Mouse (Mus musculus) frontal cortex, postnatal 14 days (tissue): ENCODE measurements around the gene Mlxip.

Experiments used
- DNase-seq, 2 experiments: peaks; one replicate each; pipeline ENCODE4 v3.0.0; 2022; ENCODE audit warnings: low spot score in 2 of 2

The Mlxip gene

DNA sequence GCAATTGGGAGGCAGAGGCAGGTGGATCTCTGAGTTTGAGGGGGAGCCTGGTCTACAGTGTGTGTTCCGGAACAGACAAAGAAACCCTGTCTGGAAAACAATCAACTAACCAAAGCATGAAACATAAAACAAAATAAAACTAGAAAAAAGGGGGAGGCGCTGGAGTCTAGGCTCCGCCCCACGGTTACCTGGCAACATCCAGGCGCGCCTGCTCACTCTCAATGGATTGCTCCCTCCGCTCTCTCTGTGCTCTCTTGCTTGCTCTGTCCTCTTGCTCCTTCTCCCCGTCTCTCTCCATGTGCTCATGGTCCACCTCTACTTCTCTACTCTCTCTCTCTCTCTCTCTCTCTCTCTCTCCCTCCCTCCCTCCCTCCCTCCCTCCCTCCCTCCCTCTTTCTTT is 11.9 kb upstream of the Mlxip start:
- DNase-seq, result no peak

DNA sequence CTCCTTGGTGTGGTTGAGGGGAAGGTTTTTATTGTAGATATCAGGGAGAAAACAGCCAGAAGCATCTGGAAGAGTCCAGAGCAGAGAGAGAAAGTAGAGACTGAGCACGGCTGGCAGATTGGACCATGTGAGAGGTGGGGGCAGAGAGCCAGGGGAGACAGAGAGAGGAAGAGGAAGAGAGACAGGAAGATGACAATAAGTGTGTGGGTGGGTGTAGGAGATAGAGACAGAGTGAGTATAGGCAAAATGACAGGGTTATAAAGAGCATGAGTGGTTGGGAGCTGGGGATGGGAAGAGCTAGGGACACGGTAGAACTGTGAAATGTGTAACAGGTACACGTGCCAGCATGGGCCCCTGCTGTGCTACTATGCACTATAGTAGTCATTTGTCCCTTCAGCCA is 6.1 kb upstream of the Mlxip start:
- DNase-seq, result no peak

DNA sequence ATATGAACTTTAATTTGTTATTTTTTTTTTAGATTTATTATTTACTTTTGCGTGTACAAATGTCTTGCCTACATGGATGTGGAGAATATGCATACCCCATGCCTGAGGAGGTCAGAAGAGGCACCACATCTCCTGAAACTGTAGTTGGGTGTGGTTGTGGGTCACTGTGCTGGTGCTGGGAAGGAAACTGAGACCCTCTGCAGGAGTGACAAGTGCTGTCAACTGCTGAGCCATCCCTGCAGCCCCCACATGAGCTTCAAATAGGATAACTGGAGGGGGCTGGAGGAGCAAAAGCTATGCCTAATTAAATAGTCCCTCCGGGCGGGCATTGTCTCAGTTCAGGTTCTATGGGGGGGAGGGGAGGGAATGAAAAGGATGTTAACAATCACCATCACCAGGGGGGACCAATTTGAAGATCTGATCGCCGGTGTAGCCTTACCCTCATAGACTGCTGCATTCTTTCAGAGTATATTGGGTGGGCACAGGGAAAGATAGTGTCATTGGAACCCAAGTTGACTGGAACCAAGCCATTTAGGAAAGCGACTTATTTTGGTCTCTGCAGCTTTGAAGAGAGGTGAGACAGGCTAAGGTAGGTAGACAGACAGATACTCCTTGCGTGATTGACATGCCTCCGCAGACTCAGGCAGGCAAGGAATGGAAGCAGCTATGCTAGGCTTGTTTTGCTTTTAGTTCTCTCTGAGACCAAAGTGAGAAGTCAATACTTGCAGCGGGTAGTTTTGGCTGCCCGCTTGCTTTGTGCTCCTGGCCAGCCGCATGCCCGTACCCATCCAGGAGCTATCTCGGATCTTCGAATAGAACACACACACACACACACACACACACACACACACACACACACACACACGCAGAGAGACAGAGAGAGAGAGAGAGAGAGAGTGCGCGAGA is 3.8 kb upstream of the Mlxip start:
- DNase-seq, result no peak

DNA sequence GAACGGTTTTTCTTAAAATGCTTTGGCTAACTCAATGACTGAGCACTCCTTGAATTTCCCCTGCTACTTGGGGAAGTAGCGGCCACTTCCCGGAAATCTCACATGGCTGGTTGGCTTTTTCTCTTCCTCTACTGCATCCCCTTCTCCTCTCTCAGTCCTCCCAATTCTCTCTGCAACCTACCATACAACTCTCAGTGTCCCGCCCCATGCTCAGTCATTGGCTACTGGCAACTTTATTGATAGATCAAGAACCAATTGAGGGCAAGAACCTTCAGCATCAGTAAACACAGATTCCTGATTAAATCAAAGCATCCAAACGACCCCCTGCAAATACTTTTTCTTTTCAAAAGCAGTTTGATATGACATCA is 3.2 kb upstream of the Mlxip start:
- DNase-seq, result no peak

DNA sequence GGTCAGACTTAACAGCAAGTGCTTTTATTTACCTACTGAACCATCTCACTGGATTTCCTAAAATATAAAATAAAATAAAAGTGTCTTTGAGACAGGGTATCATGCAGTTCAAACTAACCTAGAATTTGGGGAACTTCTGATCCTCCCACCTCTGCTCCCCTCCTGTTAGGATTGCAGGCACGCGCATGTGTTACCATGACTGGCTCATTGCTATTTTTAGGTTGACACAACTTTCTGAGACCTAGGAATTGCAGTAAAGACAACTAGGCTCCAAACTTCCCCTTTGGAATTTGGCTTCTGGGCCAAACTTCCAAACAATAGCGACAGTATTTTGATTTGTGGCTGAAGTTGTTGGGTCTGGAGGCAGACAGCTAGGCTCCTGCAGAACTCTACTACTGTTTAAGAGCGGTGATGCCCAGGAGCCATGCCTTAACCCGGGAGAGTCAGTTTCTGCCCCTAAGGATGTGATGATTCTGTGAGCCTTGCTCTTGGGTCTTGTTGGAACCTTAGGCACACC is 754 bp upstream of the Mlxip start:
- no peak for DNase-seq

DNA sequence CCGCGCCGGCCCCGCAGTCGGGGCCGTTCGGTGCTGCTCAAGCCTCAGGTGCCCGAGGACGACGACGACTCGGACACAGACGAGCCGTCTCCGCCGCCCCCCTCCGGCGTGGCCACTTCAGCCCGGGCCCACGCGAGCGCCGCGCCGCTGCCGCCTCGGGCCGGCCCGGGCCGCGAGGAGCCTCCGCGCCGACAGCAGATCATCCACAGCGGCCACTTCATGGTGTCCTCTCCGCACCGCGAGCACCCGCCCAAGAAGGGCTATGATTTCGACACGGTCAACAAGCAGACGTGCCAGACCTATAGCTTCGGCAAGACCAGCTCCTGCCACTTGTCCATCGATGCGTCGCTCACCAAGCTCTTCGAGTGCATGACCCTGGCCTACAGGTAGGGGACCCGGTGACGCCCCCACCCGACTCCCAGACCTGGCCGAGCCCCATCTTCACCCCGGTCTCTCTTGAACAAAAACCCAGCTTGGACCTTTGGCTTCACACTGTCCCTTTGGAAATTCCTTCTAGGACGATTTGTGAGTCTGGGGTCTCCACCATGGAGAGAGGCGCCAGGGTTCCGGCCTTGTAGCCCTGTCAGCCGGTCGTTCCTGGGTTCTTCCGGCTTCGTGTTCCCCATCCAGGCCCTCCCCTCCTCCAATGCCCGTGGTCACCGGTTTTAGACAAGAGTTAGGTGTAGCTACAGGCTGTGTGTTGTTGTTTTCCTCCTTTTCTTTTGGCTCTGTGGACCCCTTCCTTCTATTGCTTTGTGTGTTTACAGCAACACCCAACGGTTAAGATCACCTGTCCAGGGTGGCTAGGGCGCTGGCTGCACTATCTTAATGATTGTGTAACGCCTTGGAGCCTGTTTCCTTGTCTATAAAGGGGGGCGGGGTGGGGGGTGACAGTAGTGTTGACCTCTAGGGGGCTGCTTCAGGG is 621 bp downstream of the Mlxip start:
- no peak for DNase-seq

DNA sequence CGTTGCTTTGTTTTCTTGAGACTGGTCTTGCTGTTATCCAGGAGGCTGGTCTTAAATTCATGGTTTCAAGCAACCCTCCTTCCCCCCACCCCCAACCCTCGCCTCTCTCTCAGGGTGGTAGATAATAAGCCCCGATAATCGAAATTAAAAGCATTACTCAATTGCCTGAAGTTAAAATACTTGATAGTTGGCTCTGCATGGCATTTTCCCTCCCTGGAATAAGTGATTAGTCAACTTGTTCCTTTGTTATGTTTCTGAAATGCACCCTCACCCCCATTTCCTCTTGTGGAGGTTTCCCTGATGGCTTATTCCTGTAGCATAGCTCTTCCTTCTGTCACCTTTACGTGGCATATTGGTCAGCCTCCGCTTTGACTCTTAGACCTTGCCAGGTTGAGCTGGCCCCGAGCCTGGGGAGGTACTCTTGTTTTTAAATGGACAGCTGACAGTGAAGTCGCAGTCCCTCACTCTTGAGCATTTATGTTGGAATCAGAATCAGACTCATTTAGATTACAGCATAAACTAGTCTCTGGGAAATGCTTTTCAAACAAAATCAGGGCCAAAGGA is 2.4 kb downstream of the Mlxip start:
- no peak for DNase-seq

DNA sequence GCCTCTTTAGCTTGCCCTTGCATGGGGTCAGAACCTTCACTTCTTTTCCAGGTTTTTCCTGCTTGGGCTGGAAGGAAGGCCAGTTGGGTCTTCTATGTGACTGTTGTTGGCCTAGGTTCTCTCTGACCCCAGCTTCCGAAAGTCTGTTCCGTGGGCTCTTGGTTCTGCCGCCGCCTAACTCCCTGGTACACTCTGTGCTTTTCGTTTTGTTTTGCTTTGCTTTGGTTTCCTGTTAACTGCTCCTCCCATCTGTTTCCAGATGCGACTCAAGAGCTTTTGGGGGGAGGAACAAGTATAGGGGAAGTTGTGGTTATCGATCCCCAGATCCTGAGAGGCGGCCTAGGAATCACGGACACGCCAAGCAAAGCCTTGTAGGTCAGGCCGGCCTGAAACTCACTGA is 3.2 kb downstream of the Mlxip start:
- no peak for DNase-seq

DNA sequence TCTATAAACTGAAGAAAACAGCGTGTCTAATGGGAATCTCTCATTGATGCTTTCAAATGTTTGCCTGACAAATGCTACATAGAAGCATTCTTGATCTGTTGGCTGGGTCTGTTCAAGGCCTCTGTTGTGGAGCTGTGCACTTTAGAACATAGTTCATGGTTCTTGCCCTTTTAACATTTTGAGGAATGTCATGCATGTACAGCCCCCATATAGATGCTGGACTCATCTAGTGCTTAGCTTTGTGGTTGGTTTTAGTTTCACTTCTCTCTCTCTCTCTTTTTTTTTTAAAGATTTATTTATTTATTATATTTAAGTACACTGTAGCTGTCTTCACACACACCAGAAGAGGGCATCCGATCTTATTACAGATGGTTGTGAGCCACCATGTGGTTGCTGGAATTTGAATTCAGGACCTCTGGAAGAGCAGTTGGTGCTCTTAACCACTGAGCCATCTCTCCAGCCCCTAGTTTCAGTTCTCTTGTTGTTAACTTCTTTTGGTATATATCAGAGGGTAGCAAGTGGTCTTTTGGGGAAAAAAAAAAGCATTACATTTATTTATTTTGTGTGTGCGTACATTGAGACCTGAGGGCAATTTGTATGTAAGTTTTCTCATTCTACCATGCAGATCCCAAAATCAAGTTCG is 4.4 kb downstream of the Mlxip start:
- no peak for DNase-seq

DNA sequence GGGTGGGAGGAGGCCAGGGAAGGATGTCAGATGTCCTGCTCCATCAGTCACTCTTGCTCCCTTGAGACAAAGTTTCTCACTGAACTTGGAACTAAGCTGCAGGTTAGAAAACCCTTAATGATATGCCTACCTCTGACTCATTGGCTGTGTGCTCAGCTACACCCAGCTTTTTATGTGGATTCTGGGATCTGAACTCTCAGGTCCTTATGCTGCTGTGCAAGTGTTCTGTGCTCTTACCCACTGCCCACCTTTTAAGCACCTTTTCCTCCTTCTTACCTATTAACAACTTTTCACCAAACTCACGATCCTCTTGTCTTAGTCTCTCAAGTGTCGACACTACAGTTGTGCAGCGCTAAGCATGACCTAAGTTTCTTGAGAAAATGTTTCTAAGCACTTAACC is 9.9 kb downstream of the Mlxip start:
- DNase-seq, result no peak

DNA sequence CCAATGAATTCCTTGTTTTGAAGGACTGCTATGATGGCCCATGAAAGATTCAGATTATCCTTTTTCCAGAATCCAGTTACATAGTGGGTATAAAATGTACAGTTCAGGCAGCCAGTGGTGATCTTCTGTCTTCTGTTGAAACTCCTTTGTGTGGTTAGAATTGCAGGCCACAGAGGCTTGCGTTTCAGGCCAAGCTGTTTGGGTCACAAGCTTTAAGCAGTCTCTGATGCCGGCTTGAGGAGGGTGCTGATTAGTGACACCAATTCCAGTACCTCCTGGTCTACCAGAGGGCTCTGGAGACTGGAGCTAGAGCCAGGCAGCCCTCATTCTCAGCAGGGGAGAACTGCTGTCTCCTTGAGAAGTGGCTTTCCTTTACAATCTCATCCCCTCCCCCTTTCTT is 12.4 kb downstream of the Mlxip start:
- no peak for DNase-seq

DNA sequence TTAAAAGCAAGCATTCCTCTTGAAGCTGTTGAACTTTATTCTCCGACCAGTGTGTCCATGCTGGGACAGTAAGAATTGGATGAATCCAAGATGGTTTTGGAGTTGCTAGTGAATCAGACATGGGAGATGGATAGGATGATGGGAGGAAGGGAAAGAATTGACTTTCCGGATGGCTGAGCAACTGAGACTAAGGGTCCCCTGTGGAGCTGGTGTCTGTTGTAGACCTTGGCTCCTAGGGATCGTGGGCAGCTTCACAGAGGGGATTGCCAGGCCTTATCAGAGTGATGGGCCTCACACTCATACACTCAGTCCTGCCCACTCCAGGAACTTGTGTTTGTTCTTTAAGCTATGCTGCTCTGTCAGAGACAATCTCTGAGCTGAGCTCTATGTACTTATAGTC is 13.6 kb downstream of the Mlxip start:
- no peak for DNase-seq

DNA sequence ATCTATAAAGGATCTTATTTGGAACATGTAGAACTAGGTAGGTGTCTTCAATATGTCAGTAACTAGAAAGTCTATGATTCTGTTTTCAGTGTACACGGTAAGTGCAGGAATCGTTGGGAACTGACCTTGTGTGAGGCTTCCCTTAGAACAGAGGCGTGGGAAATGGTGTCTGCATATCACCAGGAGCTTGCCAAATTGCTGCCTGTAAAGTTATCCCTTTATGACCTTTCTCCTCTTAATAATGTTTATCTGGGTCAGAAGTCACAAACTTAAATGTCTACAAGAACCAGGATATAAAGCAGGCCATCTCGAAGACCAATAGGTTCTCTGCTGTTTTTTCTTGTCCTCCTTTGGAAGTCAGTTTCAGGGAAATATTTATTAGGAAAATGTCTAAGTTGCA is 17.6 kb downstream of the Mlxip start:
- no peak for DNase-seq

DNA sequence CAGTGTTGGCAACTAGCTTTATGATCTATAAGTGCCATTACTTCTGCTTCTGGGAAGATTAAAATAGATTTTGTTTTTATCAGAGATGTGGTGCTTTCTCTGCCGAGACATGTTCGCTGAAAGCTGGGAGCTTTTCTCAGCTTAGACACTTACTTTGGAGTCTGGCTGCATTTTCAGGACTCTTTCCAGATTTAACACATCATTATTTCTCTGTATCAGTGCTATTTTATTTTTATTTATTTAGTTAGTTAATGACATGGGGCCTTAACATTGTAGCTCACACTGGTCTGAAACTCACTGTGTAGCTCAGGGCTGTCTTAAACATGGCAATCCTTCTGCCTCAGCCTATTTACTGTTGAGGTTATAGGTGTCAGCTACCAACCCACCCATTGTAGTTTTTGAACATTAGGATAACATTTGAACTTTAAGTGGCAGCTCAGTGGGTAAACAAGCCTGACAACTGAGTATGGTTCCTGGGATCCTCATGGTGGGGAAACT is 19.3 kb downstream of the Mlxip start:
- DNase-seq, result no peak

DNA sequence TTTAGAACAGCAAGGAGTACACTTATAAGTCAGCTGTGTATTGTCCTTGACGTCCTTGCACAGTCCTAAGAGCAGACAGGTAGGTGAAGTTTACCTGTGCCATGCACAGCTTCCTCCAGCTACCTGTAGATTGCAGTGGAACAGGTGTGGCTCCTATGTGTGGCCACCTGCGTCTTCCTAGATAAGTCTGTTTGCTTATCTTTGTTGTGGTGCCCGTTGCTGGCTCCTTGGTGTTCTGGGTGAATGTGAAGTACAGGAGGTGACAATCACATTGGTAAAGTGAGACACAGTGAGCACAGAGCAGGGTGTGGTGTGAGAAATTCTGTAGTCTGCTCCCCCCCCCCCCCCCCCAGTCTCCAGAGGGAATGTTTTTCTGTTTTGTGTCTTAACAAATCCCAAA is 21.6 kb downstream of the Mlxip start:
- no peak for DNase-seq

DNA sequence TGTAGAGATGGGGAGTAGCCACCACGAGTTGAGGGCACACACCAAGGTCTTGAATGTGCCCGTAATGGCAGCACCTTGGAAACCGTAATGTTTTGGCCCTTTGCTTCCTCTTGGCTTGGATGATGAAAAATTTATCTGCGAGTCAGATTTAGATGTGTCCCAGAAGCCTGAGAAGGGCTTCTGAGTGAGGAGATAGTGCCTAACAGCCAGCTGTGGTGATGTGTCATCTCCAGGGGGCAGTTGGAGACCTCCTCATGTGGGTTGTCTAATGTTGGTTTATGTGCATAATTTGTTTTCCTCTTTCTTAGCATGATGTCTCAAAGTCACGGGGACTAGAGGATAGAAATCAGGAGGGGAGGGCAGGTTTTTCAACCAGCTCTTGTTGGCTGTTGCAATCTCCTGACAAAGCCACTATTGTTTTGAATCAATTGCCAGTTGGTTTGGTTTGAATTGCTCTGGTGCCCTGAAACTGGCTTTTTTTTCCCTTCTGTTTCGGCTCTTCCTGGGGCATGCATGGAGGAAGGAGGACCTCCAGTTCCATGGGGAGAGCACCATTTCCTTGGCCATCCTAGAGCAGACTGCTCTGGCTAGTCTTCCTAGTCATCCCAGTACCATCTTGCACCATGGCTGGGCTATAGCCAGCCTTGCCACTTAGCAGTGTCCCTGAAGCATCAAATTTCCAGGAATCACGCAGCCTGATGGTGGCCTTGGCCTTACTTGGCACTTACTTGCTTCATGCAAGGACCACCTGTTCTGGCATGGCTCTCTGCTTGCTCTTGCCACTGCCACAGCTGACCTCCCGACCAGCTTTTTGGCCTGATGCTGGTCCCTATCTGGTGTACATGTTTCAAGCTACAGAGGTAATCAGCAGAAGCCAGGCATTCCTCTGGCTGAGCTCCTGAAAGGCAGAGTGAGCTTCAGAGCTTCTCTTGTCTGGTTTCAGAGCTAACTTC is 22.2 kb downstream of the Mlxip start:
- DNase-seq, result no peak

DNA sequence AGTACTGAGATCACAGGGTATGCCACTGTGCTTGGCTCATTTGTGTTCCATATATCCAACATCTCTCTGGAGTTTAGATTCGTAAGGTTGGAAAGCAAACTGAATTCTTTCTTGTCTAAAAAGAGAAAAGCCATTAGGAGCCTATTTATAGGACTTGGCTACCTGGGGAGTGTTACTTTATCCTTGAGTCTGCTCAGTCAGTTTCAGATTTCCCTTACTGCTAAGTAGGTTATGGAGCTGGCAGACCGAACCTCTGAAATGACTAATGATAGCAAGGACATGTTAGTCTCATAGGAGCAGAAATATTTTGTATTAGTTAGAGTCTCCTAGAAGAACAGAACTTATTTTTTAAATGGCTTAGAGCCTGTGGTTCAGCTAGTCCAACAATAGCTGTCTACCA is 29.3 kb downstream of the Mlxip start:
- DNase-seq, result no peak

DNA sequence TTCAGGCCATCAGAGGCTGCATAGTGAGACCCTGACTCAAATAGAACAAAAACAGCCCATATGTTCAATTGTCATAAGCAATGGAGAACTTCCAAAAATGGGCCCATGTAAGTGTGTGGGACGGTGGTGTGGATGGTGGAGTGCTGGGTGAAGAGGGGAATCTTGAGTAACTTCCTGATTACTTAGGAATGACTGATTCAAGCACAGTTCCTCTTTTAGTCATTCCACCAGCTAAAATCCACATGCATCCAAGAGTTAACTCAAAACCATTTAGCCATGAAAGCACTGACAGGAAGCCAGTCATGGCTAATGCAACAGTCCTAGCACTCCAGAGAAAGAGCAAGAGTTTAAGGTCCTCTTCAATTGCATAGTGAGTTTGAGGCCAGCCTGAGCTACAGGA is 33.0 kb downstream of the Mlxip start:
- DNase-seq, result no peak

DNA sequence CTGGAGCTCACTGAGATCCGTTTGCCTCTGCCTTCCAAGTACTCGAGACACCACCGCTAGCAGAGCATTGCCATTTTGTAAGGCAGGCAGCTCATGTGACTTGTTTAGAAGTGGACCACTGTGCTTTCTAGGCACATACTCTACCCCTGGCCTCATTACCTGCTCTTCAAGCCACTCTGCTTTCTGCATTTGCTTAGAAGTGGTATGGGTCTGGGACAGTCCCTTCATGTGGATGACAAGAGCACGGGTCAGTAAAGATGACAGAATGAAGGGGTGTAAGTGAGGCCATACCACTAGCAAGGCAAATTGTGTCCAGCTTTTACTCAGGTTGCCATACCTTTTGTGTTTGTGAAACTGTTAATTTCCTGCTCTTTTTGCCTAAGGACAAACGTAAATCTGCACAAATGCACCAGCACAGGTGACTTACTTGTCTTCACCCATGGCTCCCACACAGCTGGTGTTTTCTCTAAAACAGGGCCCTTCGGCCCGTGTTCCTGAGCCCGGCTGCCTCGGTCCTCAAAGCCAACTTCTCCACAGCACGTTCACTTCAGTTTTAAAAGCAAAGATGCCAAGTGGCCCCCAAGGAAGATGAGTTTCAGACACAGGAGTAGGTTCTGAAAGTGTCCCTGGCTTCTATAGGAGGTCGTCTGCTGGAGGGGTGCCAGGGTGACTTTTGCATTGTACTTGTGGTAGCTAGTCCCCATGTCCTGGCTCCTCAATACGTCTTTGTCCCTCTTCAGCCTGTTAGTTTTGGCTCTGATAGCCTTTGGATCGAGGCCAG is 37.1 kb downstream of the Mlxip start:
- peak in 1 of 2 experiments; percentile 40 for DNase-seq
